8 mouse cellular contexts compared by ENCODE assay signal in genomic region chr9:22164711-22165668, GRCm38 (mm10). TPM values are rescaled to one million over a fixed set of nuclear protein-coding genes. Genes with fewer than 3 reads are reported as not detected.
DNase-seq lines count a peak whose midpoint lies in the region; ATAC-seq lines count a peak whose summit lies in the region.

No protein-coding gene starts in this region.

- H3K9ac ChIP-seq in liver, embryonic 16.5 days (ENCODE audit: low read depth, low read length) = peak overlapping the region; percentile 49
- peak overlapping the region; percentile 83 for H3K9ac ChIP-seq in neural tube, embryonic 13.5 days

- 0 out of 2 replicates have a peak, but pooled peaks have one; percentile 43 for ATAC-seq in liver, embryonic 16.5 days (ENCODE audit: low read depth)
- ATAC-seq in neural tube, embryonic 13.5 days (ENCODE audit: low read depth) = peak; percentile 86

- 2% methylated on average over 53 of the region's 54 CpGs for WGBS in heart, embryonic 10.5 days
- WGBS in liver, embryonic 16.5 days (ENCODE audit: insufficient replicate concordance) = 3% methylated on average over 54 of the region's 54 CpGs
- WGBS in neural tube, embryonic 13.5 days = 3% methylated on average over 54 of the region's 54 CpGs

- no peaks in the 10 kb centered on the region for H3K4me1 ChIP-seq in heart, embryonic 10.5 days
- peaks cover 3% of the 10 kb centered on the region; the same call in 1 of the 2 replicates for H3K4me1 ChIP-seq in liver, embryonic 16.5 days (ENCODE audit: control insufficient read depth, low read depth, low read length)
- peaks cover 5% of the 10 kb centered on the region for H3K4me1 ChIP-seq in neural tube, embryonic 13.5 days (replicated peaks)

- H3K4me2 ChIP-seq in liver, embryonic 16.5 days (ENCODE audit: low read depth, low read length) = peak overlapping the region; percentile 86
- peak overlapping the region; percentile 86 for H3K4me2 ChIP-seq in neural tube, embryonic 13.5 days

- peak overlapping the region; percentile 81 for H3K27ac ChIP-seq in heart, embryonic 10.5 days
- H3K27ac ChIP-seq in liver, embryonic 16.5 days (ENCODE audit: low read length) = no peak overlapping the region
- peak overlapping the region; percentile 82 for H3K27ac ChIP-seq in neural tube, embryonic 13.5 days (replicated peaks)

- H3K36me3 ChIP-seq in heart, embryonic 10.5 days = no peaks in the 10 kb centered on the region
- H3K36me3 ChIP-seq in liver, embryonic 16.5 days (ENCODE audit: control insufficient read depth, insufficient read depth) = no peaks in the 10 kb centered on the region
- no peaks in the 10 kb centered on the region for H3K36me3 ChIP-seq in neural tube, embryonic 13.5 days

- peaks cover 2% of the 10 kb centered on the region; the same call in 1 of the 2 replicates for H3K9me3 ChIP-seq in heart, embryonic 10.5 days
- H3K9me3 ChIP-seq in liver, embryonic 16.5 days (replicated peaks; ENCODE audit: control insufficient read depth, low read length) = peaks cover 4% of the 10 kb centered on the region
- H3K9me3 ChIP-seq in neural tube, embryonic 13.5 days = no peaks in the 10 kb centered on the region

- H3K4me3 ChIP-seq in heart, embryonic 10.5 days = peak overlapping the region; percentile 78
- peak overlapping the region; percentile 60 for H3K4me3 ChIP-seq in liver, embryonic 16.5 days (ENCODE audit: low read depth, low read length)
- H3K4me3 ChIP-seq in neural tube, embryonic 13.5 days = peak overlapping the region; percentile 60

- H3K27me3 ChIP-seq in heart, embryonic 10.5 days (ENCODE audit: insufficient read depth, poor library complexity, severe bottlenecking) = peaks cover 17% of the 10 kb centered on the region
- peaks cover 20% of the 10 kb centered on the region for H3K27me3 ChIP-seq in liver, embryonic 16.5 days (ENCODE audit: control insufficient read depth, insufficient read depth, low read depth, low read length)
- no peaks in the 10 kb centered on the region for H3K27me3 ChIP-seq in neural tube, embryonic 13.5 days

- peak; percentile 32 for DNase-seq in urinary bladder, postnatal 14 days (ENCODE audit: low spot score)
- DNase-seq in urinary bladder, postnatal 25 days (ENCODE audit: low spot score) = no peak
- peak; percentile 74 for DNase-seq in embryo, embryonic 10 days (ENCODE audit: low spot score)
- DNase-seq in heart, embryonic 10.5 days (ENCODE audit: low spot score) = peak; percentile 85
- peak; percentile 63 for DNase-seq in kidney, postnatal 10 days
- DNase-seq in urinary bladder, adult 2 months (ENCODE audit: low spot score) = no peak

RNA-seq across cellular contexts. Expression of gene Pigyl, which starts 8.3 kb away (rescaled TPM):
- polyA plus RNA-seq in heart, embryonic 10.5 days (2016; fragmentation: Nextera tagmentation; extraction: Ambion mirVana) = 44.7 and 60.3 TPM in 2 replicates
- polyA plus RNA-seq in liver, embryonic 16.5 days (2015; fragmentation: Nextera tagmentation; extraction: Ambion mirVana) = 28.9 and 34.6 TPM in 2 replicates
- 83.8 and 86.9 TPM in 2 replicates for polyA plus RNA-seq in neural tube, embryonic 13.5 days (2015; fragmentation: Nextera tagmentation; extraction: Ambion mirVana)
- polyA plus RNA-seq in urinary bladder, adult 2 months (2012; rRNA removed) = 84.1 and 92.9 TPM in 2 replicates

RNA-seq across cellular contexts. Expression of gene Zfp872, which starts 22.9 kb away (rescaled TPM):
- 0.11 TPM in 2 replicates for polyA plus RNA-seq in heart, embryonic 10.5 days (2016; fragmentation: Nextera tagmentation; extraction: Ambion mirVana)
- polyA plus RNA-seq in liver, embryonic 16.5 days (2015; fragmentation: Nextera tagmentation; extraction: Ambion mirVana) = 0.09 TPM in 1 of 2 replicates, not detected in the other
- polyA plus RNA-seq in neural tube, embryonic 13.5 days (2015; fragmentation: Nextera tagmentation; extraction: Ambion mirVana) = 0.12 and 0.31 TPM in 2 replicates
- 1.3 and 1.4 TPM in 2 replicates for polyA plus RNA-seq in urinary bladder, adult 2 months (2012; rRNA removed)

RNA-seq across cellular contexts. Expression of gene Acp5, which starts 29.5 kb away (rescaled TPM):
- polyA plus RNA-seq in heart, embryonic 10.5 days (2016; fragmentation: Nextera tagmentation; extraction: Ambion mirVana) = 62.3 and 67.2 TPM in 2 replicates
- 228 and 240 TPM in 2 replicates for polyA plus RNA-seq in liver, embryonic 16.5 days (2015; fragmentation: Nextera tagmentation; extraction: Ambion mirVana)
- polyA plus RNA-seq in neural tube, embryonic 13.5 days (2015; fragmentation: Nextera tagmentation; extraction: Ambion mirVana) = 1.4 and 1.6 TPM in 2 replicates
- polyA plus RNA-seq in urinary bladder, adult 2 months (2012; rRNA removed) = 24.0 and 35.7 TPM in 2 replicates

RNA-seq across cellular contexts. Expression of gene Elof1, which starts 48.0 kb away (rescaled TPM):
- 149 and 176 TPM in 2 replicates for polyA plus RNA-seq in heart, embryonic 10.5 days (2016; fragmentation: Nextera tagmentation; extraction: Ambion mirVana)
- polyA plus RNA-seq in liver, embryonic 16.5 days (2015; fragmentation: Nextera tagmentation; extraction: Ambion mirVana) = 77.8 and 78.7 TPM in 2 replicates
- polyA plus RNA-seq in neural tube, embryonic 13.5 days (2015; fragmentation: Nextera tagmentation; extraction: Ambion mirVana) = 170 and 172 TPM in 2 replicates
- 74.8 and 97.4 TPM in 2 replicates for polyA plus RNA-seq in urinary bladder, adult 2 months (2012; rRNA removed)

Comparison
In these comparisons a context has a peak if more than half of its experiments do, and no peak if none do; other contexts are left out.
1. DNase-seq: peak in urinary bladder, postnatal 14 days (single experiment), embryo, embryonic 10 days (single experiment), heart, embryonic 10.5 days (single experiment) and kidney, postnatal 10 days (single experiment); none in urinary bladder, postnatal 25 days (single experiment) and urinary bladder, adult 2 months (single experiment).
2. Peak in every context shown above with its lines, with median percentiles within 50 percentile points of each other: H3K4me3 ChIP-seq.